Mouse (Mus musculus) skeletal muscle tissue, adult 2 months (tissue): ENCODE data around the gene Nphs1.

Experiments used
- DNase-seq: peaks from one replicate; pipeline ENCODE4 v3.0.0-alpha.2; 2012; ENCODE audit warnings: low read depth, low spot score

The Nphs1 gene

DNA sequence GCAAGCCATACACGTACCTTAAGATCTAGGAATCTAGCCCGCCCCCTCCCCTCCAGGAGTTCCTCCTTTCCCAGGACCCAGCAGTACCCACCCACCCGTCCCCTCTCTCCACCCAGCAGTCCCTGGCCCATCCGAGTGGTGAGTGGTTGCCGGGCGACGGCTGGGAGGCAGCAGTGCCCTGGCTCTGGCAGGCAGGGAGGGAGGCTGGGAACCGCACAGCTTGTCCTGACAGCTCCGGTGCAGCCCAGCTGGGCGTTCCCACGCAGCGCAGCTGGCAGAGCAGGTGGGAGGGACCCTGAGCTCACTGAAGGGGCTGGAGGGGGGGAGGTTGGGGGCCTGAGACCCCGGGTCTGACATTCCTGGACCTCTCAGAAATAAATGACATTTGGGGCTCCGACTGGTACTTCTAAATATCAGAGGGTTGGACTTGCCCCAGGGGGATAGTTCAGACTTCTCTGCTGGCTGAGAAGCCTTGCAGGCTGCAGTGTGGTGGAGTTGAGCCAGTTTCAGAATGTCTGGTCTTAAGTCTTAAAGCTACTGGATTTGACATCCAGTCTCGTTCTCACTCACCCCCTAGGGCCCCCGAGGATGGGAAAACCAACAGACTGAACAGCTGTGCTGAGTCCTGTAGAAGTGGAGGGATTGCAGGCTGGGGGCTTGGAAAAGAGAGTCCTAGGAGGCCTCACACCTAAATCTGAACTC is at the start of gene Nphs1, which contains the start of gene Kirrel2:
TSS of gene Nphs1 (plus strand) at position 687 of the 702 bp plus-strand sequence.
TSS of gene Kirrel2 (minus strand) at position 62 of the 702 bp plus-strand sequence.
- DNase-seq, result no peak

DNA sequence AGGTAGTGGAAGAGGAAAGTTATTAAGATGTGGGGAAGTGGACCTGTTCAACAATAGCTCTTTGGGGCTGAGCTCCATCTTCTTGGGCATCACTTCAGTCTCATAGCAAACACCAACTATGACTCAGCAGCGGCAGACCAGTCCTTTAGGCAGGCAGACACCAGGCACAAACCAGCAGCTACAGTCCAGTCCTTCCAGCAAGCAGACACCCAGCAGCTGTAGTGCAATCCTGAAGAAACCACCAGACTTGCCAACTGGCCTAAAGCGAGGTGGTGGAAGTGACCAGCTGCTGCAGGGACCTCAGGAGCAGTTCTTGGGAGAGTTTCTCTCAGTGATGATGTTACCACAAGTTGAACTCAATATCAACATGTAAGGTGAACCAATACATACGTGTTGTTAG is 49.5 kb upstream of the Nphs1 start:
- no peak for DNase-seq

DNA sequence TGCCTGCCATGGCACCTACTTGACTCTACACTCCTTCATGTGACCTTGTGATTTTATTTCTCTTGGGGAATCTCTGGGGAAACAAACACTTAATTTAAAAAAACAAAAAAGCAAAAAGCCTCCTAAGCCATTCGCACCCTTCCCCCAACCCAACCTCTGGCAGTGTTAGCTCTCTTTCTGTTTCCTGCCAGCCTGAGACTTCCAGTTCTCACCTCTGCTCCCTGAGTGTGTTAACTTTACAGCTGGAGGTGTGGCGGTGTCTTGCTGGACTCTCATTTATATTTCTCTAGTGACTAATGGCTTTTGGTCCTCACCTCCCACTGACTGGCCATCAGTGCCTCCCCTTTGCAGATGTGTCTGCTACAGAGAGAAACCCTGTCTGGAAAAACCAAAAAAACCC is 48.3 kb upstream of the Nphs1 start:
- no peak for DNase-seq

DNA sequence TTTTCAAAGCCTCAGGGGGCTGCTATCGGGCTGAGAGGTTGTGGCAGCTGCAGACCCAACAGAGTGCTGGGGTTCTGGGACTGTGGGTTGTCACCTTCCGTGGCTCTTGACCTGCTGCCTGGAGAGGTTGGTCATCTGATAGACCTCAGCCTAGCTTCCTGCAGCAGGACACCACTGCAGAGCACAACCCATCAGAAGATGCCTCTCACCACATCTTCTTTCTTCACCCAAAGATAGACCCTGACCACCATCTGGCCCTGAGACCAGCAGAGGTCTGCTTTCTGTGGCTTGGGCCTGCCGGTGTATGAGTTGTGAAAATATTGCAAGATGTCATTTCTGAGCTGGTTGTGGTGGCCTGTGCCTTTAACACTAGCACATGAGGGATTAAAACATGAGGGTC is 47.1 kb upstream of the Nphs1 start:
- DNase-seq, result no peak

DNA sequence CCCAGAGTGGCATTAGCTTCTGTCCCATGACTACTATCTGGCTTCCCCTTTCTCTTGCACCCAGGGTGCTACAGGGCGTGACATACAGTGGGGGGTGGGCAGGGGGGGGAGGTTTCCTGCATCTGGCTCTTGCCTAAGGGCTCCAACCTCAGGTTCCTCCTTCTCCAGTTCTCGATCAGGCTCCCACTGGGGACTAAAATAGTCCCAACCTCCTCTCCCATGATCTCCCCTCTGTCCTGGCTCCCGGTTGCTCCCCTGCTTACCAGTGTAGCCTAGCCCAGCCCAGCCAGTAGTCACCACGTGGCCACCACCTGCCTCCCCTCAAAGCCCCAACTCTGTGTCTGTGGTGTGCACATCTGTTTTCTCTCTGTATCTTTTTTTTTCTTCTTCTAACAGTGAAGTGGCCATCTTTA is 45.4 kb upstream of the Nphs1 start:
- DNase-seq, result peak; percentile 39

DNA sequence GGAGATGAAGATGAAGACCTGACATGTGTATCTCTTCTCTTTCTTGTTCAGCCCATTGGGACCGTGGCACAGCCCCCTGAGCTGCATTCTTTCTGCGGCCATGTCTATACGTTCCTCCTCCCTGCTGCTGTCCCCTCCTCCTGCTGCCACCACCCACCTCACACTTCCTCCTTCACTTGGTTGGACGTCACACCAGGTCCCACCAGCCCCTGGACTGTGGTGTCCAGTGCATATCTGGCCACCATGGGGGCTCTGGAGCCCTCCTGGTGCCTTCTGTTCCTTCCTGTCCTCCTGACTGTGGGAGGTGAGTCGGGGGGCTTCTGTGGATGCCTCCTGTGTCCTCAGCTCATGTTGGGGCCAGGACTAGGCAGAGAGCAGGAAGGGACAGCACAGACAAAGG is 44.5 kb upstream of the Nphs1 start, which contains the start of gene Tyrobp:
TSS of gene Tyrobp (plus strand) at position 165 of the 400 bp plus-strand sequence.
- peak; percentile 27 for DNase-seq

DNA sequence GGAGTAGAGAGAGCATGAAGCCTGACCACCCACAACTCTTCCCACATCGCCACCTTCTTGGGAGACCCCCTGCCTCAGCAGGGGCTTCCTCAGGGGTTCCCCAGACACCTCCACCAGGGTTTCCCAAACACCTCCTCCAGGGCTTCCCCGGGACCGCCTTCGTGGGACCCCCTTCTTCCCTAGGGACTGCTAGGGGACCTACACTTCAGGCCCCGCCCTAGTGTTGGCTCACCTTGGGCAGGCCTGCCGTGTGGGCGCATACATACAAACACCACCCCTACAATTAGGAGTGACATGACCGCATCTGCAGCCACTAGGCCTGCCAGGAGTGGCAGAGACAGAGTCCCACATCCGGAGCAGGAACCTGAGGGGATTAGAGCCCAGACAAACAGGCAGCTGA is 40.3 kb upstream of the Nphs1 start:
- no peak for DNase-seq

DNA sequence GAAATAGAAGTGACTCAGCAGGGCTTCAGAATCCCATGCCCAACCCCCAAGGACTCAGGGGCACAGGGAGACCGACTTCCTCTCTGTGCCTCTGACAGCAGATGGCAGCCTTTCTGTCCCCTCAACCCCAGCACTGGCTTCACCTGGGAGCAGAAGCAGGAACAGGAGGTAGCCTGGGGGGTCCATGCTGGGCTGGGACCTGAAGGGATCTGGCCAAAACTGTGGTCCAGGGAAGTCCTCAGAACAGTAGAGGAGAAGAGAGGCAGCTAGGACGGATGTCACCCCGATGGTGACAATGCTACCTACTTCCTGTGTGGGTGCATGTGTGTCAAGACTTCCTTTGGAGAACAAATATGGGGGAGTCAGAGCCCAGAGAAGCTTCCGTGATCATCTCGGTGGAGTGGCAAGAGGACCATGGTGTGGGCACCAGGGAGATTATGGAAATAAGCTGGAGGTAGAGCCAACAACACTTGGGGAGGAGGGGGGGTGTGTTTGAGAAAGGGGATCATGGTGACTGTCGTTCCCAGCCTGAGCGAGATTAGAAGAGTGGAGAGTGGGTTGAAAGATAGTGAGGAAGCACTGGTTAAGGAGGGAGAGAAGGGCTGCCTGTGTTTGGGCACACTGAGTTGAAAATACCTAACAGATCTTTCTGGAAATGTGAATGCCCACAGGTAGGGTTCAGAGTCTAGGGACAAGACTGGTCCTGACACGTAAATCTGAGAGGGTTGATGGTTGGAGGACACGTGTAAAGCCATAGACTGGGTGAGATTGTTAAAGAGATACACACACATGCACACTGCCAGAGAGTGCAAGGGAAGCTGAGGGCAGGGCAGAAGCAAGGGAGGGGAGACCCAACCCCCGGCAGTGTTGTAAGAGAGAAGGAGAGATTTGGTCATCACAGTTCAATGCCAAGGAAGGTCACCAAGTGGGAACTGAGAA is 38.3 kb upstream of the Nphs1 start, which contains the start of gene Hcst:
TSS of gene Hcst (minus strand) at position 294 of the 939 bp plus-strand sequence.
- DNase-seq, result peak; percentile 31

DNA sequence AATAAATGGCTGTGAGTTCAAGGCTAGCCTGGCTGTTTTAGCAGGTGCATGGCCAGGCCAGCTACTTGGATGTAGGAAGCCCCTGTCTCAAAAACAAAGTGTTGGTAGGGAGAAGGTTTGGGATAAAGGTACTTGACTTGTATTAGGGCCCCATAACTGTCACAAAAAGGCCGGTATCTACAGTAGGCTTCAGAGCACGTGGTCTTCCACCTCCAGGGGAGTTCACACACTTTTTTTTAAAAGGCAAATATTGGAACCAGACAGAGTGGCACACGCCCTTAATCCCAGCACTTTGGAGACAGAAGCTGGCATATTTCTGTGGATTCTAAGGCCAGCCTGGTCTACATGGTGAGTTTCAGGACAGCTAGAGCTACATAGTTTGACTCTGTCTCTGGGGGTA is 37.4 kb upstream of the Nphs1 start:
- no peak for DNase-seq

DNA sequence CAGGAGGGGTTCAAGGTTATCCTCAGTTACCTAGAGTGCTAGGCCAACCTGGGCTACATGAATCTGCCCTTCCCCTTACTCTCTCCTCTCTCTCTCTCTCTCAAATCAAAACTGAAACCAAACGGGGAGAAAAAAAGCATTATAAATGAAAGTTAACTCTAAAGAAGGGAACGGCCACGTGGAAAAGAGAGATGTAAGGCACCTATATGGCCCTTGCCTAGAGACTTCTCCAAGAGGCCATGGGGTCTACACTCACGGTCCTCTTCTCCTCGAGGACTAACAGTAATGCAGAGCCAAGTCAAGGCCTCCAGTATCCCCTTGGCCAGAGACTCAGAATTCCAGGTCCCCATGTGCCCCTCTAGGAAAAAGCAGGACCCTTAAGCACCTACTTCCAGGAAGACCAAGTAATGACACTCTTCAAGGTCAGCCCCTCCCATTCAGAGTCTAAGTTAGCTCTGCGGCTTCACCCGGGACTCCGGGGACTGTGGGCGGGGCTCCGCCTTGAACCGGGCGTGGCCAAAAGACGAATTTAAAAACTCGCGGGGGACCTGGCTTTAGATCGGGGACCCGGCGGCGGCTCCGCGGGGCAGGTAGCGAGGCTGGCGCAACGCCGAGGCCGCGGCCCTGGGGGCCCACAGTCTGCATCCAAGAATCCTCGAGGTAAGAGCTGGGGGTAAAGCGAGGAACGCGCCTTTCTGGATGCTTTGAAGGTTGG is 36.8 kb upstream of the Nphs1 start, which contains the start of gene Nfkbid:
TSS of gene Nfkbid (plus strand) at position 558 of the 715 bp plus-strand sequence.
- peak; percentile 34 for DNase-seq

DNA sequence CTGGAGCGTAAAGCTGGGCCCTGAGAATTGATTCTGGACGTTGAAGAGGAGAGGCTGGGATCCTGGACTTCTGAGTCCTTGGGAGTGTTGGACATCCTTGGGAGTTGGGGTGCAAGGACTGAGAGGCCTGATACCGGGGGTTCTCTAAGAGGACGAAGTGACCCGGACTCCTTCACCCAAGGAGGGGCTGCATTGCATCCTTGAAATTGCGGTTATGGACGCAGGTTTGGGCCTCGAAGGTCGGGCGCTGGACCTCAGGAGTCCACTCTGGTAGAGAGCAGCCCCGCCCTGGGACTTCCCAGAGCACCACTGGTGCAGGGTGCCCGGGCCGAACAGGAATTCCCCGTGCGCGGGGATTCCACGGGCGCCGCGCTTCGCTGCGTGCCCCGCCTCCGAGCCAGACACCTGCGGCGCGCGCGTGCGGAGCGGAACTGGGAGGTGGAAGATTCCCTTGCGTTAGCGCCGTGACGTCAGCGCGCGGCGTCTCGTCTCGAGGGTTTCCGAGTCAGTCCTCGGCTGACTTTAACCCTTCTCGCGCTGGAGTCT is 36.2 kb upstream of the Nphs1 start:
- peak; percentile 59 for DNase-seq

DNA sequence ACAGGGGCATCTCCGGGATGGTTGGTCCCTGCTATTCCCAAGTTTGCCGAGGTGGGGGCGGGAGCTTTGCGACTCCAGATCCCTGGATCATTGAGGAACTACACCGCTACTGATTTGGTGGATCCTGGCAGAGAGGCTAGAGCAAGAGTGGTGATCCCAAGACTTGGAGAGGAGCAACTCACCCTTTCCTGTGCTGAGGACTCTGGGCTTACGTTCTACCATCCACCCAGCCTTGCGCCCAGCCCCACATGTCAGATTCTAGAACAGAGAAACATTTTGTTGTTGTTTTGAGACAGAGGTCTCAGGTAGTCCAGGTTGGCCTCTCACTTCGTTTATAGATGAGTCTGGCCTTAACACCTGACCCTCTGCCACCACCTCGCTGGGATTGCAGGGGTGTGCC is 35.6 kb upstream of the Nphs1 start:
- no peak for DNase-seq

DNA sequence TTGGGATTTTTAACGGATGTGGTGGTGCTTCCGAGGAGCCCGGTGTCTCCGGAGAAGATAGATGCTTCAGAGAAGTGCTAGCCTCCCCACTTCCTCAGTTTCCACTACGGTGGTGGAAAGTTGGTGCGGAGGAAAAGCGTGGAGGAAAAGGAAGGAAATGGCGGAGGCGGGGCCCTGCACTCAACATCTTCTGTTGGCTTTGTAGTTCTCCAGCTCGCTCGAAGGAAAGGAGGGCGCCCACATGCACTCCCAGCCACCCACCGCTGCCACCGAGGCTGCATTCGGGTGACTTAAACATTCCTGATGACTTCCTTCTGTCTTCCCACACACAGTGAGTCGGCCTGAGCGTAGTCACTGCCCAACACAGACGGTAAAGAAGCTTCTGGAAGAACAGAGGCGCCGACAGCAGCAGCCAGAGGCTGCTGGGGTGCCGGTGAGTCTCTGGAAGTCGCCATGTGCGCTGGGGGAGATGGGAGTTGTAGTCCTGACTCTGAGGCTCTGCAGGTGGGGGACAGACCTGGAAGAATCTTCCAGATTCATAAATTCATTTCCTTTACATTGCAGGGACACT is 35.0 kb upstream of the Nphs1 start:
- no peak for DNase-seq

DNA sequence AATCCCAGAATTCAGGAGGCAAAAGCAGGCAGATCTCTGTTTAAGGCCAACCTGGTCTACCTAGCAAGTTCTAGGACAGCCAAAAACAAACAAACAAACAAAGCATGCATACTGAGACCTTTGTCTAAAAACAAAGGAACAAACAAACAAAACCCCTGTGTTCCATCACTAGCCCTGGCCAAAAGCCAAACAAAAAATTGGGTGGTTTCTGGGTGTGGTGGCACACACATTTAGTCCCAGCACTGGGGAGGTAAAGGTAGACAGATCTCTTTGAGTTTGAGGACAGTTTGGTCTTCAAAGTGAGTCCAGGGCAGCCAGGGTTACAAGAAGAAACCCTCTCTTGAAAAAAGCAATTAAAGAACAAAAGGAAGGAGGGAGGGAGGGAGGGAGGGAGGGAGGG is 28.8 kb upstream of the Nphs1 start:
- DNase-seq, result no peak

DNA sequence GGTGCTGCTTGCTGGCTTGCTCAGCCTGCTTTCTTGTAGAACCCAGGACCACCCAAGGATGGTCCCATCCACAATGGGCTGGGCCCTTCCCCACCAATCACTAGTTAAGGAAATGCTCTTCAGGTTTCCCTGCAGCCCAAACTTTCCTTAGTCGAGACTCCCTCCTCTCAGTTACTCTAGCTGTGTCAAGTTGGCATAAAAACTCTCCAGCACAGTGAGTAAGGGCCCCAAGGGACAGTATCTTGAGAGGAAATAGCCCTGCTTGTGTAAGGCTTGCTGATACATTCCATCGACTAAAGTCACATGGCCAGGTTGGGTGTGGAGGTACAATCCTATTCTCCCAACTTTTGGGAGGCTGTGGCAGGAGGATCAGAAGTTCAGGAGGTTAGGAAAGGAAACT is 27.9 kb upstream of the Nphs1 start:
- DNase-seq, result no peak

DNA sequence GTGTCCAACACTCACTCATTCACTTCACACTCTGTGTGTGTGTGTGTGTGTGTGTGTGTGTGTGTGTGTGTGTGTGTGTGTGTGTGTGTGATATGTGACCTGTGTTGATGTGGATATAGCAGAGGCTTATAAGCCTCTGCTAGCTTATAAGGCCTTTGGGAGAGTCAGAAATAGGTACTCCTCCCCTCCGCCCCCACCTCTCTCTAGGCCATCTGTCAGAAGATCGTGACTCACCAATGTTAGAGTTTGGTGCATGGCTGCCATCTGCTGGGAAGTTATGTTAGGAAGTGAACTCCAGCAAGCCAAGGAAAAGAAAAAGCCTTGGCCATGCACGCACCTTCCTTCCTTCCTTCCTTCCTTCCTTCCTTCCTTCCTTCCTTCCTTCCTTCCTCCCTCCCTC is 26.3 kb upstream of the Nphs1 start:
- peak; percentile 38 for DNase-seq

DNA sequence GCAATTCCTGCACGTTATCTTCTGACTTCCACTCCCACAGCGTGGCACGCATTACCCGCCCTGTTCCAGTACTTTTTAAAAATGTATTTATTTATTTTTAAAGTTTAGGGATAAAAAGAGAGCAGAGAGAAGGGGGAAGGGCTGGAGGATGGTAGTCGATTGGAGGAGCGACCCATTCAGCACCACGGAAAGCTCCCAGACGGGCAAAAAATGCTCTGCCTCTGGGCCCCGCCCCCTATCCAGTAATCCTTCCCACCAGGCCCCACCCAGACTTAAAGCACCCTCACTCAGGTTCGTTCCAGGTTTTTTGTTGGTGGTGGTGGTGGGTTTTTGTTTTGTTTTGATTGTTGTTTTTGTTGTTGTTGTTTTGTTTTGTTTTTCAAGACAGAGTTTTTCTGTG is 23.9 kb upstream of the Nphs1 start:
- DNase-seq, result no peak

DNA sequence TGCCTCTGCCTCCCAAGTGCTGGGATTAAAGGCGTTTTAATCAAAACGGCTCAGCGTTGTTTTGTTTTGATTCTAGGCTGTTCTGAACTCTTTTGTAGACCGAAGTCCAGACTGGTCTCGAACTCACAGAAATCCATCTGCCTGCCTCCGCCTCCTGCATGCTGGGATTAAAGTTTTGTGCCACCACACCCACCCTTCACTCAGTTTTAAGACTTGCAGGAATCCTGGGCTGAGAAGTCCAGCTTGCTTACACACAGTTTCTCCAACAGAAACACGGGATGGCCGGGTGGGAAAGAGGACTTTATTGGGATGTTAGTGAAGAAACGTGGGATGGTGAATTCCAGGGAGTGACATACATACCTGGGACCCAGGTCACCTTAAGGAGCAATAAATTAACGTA is 23.4 kb upstream of the Nphs1 start:
- DNase-seq, result no peak

DNA sequence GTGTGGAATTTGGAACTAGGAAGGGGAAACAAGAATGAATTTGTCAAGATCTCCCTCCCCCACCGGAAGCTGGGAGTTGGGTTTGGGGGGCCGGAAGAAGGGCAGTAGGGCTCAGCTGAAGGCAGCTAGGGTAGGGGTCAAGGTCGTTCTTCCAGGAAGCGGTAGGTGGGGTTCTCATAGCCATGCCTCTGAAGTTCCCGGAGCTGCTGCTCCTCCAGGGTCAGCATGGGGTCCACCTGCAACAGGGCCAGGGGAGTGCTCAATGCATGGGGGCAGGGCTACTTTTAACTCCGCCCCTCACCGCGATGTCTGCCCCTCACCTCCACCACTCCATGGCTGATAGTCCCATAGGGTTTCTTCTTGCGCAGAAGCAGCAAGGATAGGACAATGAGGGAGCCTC is 23.0 kb upstream of the Nphs1 start:
- no peak for DNase-seq

DNA sequence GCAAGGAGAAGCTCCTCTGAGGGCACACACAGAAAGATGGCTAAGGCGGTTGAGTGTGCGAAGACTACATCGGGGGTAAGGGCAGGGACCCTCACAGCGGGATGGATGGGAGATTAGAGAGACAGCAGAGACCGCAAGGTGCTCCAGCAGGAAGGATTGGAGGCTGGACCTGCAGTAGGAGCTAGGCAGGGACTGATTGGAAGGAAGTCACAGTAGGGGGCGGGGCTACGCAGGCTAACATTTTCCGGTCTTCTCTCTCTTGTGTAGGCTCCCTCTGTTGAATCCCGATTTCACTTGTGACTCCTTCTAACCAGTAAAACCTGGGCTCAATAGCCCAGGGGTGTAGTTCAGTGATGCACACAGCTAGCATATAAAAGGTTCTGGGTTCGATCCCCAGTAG is 21.2 kb upstream of the Nphs1 start:
- DNase-seq, result no peak

DNA sequence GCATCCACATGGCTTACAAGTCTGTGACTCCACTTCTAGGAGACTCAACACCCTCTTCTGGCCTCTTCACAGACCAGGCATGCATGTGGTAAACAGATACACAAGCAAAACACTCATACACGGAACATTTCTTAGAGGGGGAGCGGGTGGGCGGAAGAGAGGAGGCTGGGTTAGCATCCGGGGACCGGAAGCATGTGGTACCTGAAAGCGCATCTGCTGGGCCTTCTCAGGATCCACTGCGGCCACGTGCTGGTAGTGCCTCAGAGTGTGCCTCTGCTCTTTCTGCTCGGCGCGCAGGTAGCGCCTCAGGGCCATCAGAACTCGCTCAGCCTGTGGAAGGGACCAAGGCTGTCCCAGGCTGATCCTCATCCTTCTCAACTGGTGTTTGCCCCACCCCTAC is 18.4 kb upstream of the Nphs1 start:
- no peak for DNase-seq
